Mouse (Mus musculus): ENCODE data around the gene Spata31d1a. TPM values are rescaled to one million over a fixed set of nuclear protein-coding genes. Genes with fewer than 3 reads are reported as not detected.
"Not testable (repeated sequence)": the region's sequence is repeated elsewhere in the genome, so short reads cannot be mapped to it uniquely, and the experiment has no call there.

Spata31d1a gene
- total RNA-seq, 2 experiments from 2014 or later = not detected

DNA sequence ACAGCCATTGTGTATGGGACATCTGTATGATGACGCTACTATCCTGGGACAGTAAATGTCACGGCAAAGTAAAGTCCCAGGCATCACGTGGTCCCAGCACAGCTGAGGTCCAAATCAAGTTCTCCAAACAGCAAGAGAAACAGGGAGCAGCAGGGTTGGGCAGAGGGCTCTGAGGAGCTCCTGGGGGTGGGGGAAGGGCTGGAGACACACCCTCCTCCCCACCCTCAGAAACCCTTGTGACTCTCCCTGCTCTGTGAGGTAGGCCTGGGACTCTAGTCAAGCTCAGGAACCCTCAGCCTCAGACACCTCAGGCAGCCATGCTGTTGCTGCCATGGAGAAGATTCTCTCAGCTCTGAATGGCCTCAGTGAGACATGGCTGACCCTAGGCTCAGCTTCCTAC is 1.9 kb upstream of the Spata31d1a start, which contains the start of gene Spata31d1b:
Spata31d1b (plus strand) TSS at position 301 of the 400 bp plus-strand sequence.
- DNase-seq; intact Hi-C loops (cut with DNase I; ENCODE audit: low total_unique reads): not testable (repeated sequence)

DNA sequence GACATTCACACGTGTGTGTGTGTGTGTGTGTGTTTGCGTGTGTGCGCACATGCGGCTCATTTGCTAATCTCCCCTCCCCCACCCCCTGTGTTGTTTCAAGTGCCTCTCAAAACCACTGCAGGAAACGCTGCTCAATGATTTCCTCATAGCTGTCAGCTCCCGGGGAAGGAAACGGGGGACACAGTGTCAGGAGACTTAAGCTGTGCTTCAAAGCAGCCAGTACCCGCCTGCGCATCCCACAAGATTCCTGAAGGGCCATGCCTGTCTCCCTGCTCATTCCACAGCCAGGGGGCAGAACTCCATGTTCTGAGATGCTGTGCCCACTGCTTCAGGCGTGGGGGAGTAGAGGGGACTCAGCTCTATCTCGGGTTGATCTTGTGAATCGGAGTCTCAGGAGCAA is 5.6 kb downstream of the Spata31d1a start:
- DNase-seq = no peak
- intact Hi-C loops (cut with DNase I; ENCODE audit: low total_unique reads) = no loop called here

DNA sequence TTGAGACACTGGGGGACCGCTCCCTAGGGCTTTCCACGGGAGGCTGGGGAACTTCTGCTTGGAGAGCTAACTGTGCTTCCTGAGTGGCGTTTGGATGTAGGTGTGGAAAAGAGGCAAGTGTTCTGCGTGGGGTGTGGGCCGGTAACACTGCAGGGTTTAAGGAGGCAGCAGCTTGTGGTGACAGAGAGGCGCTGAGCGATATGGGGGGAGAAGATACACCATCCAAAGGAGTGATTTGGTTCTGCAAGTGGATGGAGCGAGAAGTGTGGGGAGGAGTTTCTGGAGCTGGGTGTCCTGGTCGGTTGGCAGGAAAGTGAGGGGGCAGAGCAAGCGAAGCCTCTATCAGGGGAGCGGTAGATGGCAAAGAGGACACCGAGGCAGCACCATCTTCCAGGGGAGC is 6.6 kb downstream of the Spata31d1a start:
- intact Hi-C loops (cut with DNase I; ENCODE audit: low total_unique reads) = no loop called here
- DNase-seq = no peak

DNA sequence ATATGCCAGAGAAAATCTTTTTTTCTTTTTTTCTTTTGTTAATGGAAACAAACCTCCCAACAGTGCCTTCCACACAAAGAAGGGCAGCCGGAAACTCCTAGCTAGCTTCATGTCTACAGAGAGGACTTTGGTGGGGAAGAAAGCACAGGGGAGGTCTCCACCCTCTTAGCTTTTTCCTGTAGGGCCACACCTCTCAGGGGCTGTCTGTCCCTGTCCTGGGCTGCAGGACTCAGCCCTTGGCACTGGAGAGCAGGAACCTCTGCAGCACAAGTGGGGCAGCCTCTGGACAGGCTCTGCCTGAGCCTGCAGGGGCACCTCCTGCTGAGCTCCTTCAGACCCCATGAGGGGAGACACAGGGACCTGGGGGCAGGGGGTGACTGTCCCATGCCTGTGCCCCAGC is 10.0 kb downstream of the Spata31d1a start:
- DNase-seq; intact Hi-C loops (cut with DNase I; ENCODE audit: low total_unique reads): not testable (repeated sequence)

DNA sequence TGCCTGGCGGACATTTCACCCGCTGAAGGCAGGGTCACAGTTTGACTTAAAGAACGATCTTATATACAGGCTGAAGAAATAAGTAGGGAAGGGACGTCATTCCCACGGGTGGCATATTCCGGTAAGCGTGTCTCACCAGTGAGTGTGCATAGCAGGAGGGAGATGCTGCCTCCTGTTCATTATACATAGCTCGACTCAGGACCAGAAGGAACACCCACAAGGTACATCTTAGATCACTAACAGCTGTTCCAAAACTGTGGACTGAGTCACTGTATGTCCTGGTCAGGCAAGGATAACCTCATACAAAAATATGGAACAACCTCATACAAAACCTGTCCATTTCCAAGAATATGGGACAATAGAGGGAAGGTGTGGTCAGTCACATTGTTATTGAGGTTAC is 11.0 kb downstream of the Spata31d1a start:
- intact Hi-C loops (cut with DNase I; ENCODE audit: low total_unique reads) = no loop called here
- no peak for DNase-seq

DNA sequence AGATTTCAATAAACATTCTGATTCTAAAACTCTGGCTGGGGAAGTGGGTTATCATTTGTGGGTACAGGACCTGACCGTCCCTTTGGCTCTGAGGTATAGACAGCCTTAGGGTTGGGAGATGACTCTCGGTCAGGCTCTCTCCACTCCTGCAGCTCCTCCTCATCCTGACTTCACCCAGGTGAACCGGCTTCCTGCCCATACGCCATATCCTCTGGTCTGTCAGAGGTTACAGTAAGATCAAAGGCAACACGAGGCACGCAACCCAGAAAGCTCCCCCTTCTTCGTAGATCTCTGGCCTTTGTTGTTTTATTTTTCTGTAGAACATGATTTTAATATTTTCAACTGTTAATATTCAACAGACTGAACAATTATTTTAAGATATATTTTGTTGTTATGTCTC is 14.3 kb downstream of the Spata31d1a start:
- intact Hi-C loops (cut with DNase I; ENCODE audit: low total_unique reads) = no loop called here
- no peak for DNase-seq

DNA sequence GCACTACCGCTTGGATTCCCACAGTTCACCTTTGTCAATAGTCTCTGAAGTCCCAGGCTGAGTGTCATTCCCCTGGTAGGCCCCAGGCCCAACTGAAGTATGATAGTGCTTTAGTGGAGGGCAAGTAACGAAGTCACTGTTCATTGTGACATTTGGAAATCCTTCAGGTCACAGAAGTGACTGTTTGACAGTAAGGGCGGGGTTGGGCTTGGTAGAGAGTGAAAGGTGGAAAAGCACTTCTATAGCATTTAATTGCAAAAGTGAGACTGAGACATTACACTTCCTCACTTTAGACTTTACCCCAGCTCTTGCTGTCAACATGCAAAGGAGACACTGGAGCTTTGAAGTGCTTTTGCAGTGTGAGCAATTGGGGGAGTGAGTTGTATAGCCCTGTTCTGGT is 16.1 kb downstream of the Spata31d1a start, which contains the start of gene 4921517D22Rik:
4921517D22Rik (minus strand) TSS at position 101 of the 400 bp plus-strand sequence.
- intact Hi-C loops (cut with DNase I; ENCODE audit: low total_unique reads) = no loop called here
- DNase-seq = no peak

DNA sequence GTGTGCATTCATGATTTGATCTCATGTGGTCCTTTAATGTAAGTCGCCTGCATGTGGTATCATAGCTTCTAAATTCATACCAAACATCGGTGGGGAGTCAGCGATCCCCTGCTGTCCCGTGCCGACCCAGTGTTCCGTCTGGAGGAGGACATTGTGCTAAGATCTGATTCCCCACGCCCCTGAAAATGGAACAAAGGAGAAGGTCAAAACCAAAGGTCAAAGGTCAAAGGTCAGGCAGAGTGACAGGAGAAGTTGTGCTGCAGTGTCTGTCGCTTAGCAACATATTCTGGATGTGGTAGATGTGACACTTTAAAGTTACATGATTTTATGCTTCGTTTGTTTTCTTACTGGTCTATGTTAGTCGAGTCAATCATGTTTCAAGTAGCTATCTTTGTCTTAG is 18.7 kb downstream of the Spata31d1a start:
- no peak for DNase-seq
- intact Hi-C loops (cut with DNase I; ENCODE audit: low total_unique reads) = no loop called here

DNA sequence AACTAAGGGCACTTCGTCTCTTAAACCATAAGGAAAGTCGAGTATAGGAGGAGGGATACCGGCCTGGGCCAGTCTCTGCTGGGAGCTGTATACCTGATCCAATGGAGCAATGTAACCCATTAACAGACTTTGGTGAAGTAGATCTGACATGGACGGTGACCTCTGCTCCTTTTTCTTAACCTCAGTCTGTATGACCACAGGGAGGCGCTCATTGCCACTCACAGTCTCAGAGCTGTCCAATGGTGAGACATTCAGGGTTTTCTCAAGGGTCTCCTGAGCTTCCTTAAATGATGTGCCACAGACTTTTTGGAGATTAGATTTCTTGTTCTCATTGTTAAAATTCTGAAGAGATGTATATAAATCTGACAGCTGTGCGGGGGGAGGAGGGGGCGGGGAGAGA is 19.6 kb downstream of the Spata31d1a start:
- intact Hi-C loops (cut with DNase I; ENCODE audit: low total_unique reads) = no loop called here
- DNase-seq = no peak

DNA sequence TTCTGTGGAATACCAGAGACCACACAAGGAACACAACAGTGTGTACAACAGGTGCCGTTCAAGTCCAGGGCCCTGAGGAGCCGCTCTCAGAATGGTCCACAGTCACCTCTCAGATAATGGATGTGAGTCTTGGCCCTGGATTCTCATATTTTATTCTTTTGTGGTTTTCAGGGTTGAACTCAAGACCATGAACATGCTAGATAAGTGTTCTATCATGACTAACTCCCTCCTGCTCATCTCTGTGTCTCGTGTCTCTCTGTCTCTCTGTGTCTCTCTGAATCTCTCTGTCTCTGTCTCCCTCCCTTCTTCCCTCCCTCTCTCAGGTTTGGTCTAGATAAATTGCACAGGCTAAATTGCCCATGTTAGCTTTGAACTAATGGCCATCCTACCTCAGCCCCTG is 20.3 kb downstream of the Spata31d1a start:
- no peak for DNase-seq

DNA sequence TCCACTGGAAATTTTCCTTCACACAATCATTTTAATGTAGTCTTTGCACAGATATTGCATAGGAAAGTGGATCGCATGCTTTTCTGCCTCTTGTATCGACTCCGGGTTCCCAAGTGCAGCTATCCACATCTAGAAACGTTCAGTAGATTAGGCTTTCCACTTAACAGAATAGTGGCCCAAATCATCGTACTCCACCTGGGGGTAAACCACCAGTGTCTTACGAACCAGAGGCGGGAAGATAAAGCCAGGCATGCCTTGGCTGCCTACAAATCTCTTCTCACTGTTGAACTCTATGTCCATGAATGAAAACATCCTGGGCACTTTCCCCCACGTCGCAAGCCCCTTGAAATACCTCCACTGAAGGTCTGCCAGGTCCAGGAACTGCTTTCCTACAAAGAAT is 20.8 kb downstream of the Spata31d1a start:
- intact Hi-C loops (cut with DNase I; ENCODE audit: low total_unique reads) = no loop called here
- no peak for DNase-seq

More for the DNA sequence above, 20.3 kb downstream of the Spata31d1a start:
- intact Hi-C loops (cut with DNase I; ENCODE audit: low total_unique reads) = no loop called here

DNA sequence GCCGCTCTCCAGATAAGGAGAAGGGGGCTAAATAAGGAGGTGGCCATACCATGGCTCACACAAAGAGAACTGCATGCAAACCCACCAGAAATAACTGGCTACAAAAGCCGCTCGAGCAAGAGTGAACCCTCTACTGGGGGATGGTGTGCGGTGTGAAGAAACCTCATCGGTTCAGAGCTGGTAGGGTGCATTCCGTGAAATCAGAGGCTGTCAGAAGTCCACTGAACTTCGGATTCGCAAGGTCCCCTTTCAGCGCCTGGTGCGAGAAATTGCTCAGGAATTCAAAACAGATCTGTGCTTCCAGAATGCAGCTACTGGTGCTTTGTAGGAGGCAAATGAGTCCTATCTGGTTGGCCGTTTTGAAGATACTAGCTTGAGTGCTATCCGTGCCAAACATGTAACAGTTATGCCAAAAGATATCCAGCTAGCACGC is 21.8 kb downstream of the Spata31d1a start:
- DNase-seq = no peak

DNA sequence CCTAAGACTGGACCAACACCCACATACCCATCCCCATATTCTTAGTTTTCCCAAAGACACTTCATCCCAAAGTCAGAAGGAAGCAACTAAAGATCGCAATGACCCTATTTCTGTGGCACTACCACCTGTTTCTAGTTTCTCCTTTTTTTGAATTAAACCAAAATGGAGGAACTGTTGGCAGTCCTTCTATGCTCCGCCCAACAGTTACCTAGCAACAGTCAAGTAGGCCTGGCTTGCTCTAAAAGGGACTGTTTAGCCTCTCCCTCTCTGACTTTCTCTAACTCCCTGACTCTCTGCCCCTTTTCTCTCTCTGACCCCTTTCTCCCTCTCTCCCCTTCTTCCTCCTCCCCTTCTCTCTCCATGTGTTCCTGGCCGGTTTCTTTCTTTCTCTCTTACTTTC is 24.9 kb downstream of the Spata31d1a start:
- intact Hi-C loops (cut with DNase I; ENCODE audit: low total_unique reads) = no loop called here

More for the DNA sequence above, 21.8 kb downstream of the Spata31d1a start:
- intact Hi-C loops (cut with DNase I; ENCODE audit: low total_unique reads) = no loop called here

DNA sequence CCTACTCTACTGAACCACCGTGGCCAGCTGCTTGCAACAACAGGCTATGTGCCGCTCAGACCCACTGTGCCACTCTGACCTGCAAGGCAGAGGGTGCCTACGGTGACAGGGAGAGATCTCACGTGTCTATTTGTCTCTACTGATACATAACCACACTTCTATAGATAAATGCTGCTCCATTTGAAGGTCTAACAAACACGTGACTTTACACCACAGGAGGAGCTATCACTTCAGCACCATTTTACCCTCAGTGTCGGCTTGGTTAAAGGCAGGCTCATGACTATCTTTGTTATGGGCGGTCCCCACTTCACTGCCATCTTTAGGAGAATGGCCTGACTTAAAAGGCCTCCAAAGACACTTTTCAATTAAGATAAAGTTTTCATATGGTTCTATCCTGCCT is 27.5 kb downstream of the Spata31d1a start:
- intact Hi-C loops (cut with DNase I; ENCODE audit: low total_unique reads) = no loop called here

More for the DNA sequence above, 24.9 kb downstream of the Spata31d1a start:
- DNase-seq = no peak

DNA sequence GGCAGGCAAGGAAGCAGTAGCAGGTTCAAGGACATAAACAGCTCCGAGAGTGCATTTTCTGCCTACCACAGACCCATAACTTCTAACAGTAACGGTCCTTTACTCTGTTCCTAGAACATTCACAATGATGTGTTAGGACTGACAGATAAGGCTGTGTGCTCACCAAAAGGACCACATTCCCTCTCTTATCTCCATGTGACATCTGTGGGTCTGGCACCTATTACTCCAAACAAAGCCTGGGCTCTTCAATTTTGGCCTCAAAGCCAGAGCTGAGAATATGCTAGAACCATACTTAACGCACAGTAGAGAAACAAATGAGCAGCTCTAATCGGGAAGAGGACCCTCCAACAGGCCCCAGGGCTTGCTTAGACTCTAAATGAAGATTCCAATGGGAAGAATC is 30.2 kb downstream of the Spata31d1a start:
- intact Hi-C loops (cut with DNase I; ENCODE audit: low total_unique reads) = no loop called here
- DNase-seq = no peak

More for the DNA sequence above, 27.5 kb downstream of the Spata31d1a start:
- no peak for DNase-seq

DNA sequence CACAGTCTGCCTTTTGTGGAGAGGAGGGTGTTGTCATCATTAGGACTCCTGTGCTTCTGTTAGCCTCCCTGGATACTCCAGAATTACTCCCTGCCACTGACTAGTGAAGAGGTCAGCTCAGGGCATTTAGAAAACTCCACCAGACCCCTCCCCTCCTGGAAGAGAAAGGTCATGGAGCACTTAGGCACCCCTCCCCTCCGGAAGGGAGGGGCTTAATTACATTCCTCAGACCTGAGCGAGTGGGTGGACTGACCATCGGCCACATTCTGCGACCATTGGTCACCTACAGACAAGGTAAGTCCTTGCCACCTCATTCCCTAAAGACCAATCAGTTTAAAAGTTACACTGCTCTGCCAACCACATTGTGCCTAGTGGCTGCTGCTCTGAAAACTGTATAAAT is 30.8 kb downstream of the Spata31d1a start:
- intact Hi-C loops (cut with DNase I; ENCODE audit: low total_unique reads) = no loop called here
- DNase-seq = no peak

DNA sequence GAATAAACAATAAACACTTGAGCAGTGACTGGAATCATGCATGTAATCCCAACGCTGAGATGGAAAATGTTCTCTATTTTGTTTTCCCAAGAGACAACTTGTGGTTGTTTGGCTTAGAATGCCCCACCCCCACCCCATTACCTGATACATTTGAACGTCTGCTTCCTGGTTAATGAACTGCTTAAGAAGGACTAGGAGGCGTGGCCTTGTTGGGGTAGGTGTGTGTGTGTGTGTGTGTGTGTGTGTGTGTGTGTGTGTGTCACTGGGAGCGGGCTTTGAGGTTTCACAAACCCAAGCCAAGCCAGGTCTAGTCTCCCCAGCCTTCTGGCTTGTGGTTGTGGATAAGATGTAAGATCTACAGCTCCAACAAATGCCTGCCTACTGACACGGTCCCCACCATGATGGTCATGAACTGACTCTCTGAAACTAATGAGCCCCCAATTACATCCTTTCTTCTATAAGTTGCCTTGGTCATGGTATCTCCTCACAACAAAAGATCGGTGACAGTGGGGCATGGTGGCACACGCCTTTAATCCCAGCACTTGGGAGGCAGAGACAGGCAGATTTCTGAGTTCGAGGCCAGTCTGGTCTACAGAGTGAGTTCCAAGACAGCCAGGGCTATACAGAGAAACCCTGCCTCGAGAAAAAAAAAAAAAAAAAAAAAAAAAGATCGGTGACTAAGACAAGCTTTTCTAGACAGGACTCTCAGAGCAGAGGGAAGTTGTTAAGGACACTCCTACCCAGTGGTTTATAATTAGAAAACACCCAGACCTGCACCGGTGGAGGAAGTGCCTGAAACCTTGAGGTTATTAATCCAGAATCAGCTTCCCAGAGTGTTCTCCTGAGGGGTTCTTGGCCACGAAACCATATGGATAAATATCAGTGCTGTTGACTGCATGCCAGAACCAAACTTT is 33.6 kb downstream of the Spata31d1a start:
- no peak for DNase-seq
- intact Hi-C loops (cut with DNase I; ENCODE audit: low total_unique reads) = no loop called here

DNA sequence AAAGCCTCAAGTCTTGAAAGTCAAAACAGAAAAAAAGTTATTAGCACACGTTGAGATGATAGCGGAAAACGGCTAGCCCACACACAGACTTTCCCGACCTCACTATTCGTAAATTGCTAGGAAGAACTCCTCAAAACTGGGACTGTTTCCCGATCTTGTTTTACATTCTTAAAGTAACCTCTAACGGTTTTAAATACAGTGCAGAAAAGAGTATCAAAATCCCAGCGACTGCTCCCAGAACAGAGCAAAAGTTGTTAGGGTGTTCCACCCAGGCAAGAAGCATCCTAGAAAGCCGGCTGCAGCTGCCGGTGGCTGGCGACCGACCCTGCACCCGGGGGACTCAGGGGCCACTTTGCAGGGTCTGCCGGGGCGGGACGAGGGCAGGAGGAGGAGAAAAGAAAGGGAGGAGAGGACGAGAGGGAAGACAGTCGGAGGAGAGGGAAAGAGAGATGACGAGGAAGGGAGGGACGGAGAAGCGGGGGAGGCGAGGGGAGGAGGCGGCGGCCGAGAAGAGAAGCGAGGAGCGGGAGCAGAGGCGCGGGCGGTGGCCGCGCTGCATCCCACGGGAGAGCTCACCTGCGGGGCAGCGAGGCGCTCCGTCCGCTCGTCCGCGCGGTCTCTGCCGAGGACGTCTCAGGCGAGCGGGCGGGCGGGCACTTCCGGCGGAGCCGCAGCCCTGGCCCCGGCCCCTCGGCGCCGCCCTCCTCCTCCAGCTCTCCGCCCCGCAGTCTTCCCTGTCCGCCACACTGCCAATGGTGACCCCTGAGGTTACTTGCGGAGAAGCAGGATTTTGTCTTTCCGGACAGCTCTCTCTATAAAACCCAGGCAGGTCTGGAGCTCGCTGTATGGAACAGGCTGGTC is 34.7 kb downstream of the Spata31d1a start, which contains the start of gene Golm1:
Golm1 (minus strand) TSS at position 661 of the 861 bp plus-strand sequence.
- DNase-seq = peak; percentile 70
- intact Hi-C loops (cut with DNase I; ENCODE audit: low total_unique reads) = no loop called here

DNA sequence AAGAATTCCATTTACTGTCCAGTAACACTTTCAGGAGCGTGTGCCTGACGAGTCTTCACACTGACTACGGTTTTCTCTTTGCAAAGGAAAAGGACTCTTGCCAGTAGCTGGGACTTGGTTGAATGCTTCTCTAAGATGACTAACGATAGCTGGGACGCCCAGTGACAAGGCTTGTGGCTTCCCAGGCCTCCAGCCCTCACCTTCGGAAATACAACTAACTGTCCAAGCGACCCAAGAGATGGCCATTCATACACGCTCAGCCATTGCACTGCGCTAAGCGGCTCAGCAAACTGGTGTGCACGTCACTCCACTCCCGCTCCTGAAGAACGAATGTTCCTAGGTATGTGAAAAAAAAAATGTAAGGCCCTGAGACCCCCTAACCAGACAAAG is 35.4 kb downstream of the Spata31d1a start:
- intact Hi-C loops (cut with DNase I; ENCODE audit: low total_unique reads) = no loop called here
- DNase-seq = no peak

DNA sequence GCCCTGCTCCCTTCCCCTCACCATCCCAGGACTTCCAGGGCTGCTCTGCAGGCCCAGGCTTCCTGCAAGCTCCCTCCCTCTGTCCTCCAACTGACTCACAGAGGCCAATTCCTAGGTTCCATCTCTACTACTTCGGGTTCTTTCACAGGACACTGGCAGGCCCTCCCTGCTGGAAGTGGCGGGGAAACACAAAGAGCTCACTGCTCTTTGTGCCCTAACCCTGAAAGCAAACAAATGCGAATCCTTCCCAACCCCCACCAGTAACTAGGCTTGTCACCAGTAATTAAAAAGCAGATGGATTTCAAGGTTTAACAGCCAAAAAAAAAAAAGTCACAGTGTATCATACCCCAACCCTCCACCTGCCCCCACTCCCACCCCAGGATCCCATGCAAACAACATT is 35.9 kb downstream of the Spata31d1a start:
- intact Hi-C loops (cut with DNase I; ENCODE audit: low total_unique reads) = no loop called here
- DNase-seq = no peak
